Comparison of ENCODE assay signal across 8 mouse cellular contexts in genomic region chr13:100317256-100317893, GRCm38 (mm10). TPM values are rescaled to one million over a fixed set of nuclear protein-coding genes. Genes with fewer than 3 reads are reported as not detected.
DNase-seq lines count a peak whose midpoint lies in the region; ATAC-seq lines count a peak whose summit lies in the region.
"Not testable (repeated sequence)": the region's sequence is repeated elsewhere in the genome, so short reads cannot be mapped to it uniquely, and the experiment has no call there.
"Had no signal": no experiment of that assay in that cellular context is flagged by ENCODE, and none has a peak within 500 bp of the region (broad histone marks: within the 10 kb centered on the region; RNA-seq: fewer than 3 reads in every experiment).

Gene Naip6, minus strand, starts transcription at chr13:100317674.

- H3K9ac ChIP-seq in intestine, embryonic 16.5 days (ENCODE audit: low read depth, low read length); liver, embryonic 12.5 days: not testable (repeated sequence)

- ATAC-seq in CD4-positive, CD25-positive, alpha-beta regulatory T cell, adult 4 months = peak; percentile 75
- peak; percentile 98 for ATAC-seq in common myeloid progenitor, adult 5-6 weeks (replicated peaks; ENCODE audit: low read depth, poor library complexity, severe bottlenecking)
- peak; percentile 99 for ATAC-seq in intestine, embryonic 16.5 days
- peak; percentile 52; the same call in 1 of the 2 replicates for ATAC-seq in liver, embryonic 12.5 days
- ATAC-seq in neutrophil, adult 5-6 weeks (ENCODE audit: extremely low read depth, insufficient number of reproducible peaks, low FRiP score, poor library complexity, severe bottlenecking) = peak; percentile 41; the same call in 1 of the 2 replicates

- peak within 1 kb of the TSS; percentile 45; the same call in 1 of the 2 replicates for H3K27ac ChIP-seq in intestine, embryonic 16.5 days (ENCODE audit: low read length)
- not testable (repeated sequence) for H3K27ac ChIP-seq in liver, embryonic 12.5 days

- peak within 1 kb of the TSS; percentile 30 for H3K4me2 ChIP-seq in intestine, embryonic 16.5 days (ENCODE audit: low read depth, low read length)
- H3K4me2 ChIP-seq in liver, embryonic 12.5 days = not testable (repeated sequence)

- H3K9me3 ChIP-seq in intestine, embryonic 16.5 days (ENCODE audit: control insufficient read depth, low read length); liver, embryonic 12.5 days (replicated peaks): not testable (repeated sequence)

- peak; percentile 21 for DNase-seq in lung, postnatal 36 days
- not testable (repeated sequence) for DNase-seq in urinary bladder, adult 2 months (ENCODE audit: low spot score)

- H3K27me3 ChIP-seq in intestine, embryonic 16.5 days (replicated peaks; ENCODE audit: control insufficient read depth, insufficient read depth, low read length); liver, embryonic 12.5 days (replicated peaks): not testable (repeated sequence)

- peak within 1 kb of the TSS; percentile 36 for H3K4me3 ChIP-seq in intestine, embryonic 16.5 days (ENCODE audit: low read length)
- not testable (repeated sequence) for H3K4me3 ChIP-seq in liver, embryonic 12.5 days

- H3K36me3 ChIP-seq in intestine, embryonic 16.5 days (ENCODE audit: control insufficient read depth, insufficient read depth, low read length); liver, embryonic 12.5 days: not testable (repeated sequence)

- not testable (repeated sequence) for H3K4me1 ChIP-seq in intestine, embryonic 16.5 days (ENCODE audit: control insufficient read depth, insufficient read depth, low read length); liver, embryonic 12.5 days

- WGBS in intestine, embryonic 16.5 days = 56% methylated on average over 5 of the region's 6 CpGs
- 40% methylated on average over 6 of the region's 6 CpGs for WGBS in liver, embryonic 12.5 days (ENCODE audit: insufficient replicate concordance)

RNA-seq across cellular contexts. Expression of gene Naip6, which starts in this region (rescaled TPM):
- 1 to 10 TPM; 3.4 to 5.3 TPM for polyA plus RNA-seq in CD4-positive, CD25-positive, alpha-beta regulatory T cell, adult 4 months (2017; shearing (Covaris generic))
- 3.0 and 6.2 TPM in 2 replicates for total RNA-seq in common myeloid progenitor, adult 5-6 weeks (2017)
- polyA plus RNA-seq in intestine, embryonic 16.5 days (2015; fragmentation: Nextera tagmentation; extraction: Ambion mirVana) = 11.7 and 15.3 TPM in 2 replicates
- 0.30 and 0.37 TPM in 2 replicates for polyA plus RNA-seq in liver, embryonic 12.5 days (2016; fragmentation: Nextera tagmentation; extraction: Ambion mirVana)
- total RNA-seq in neutrophil, adult 5-6 weeks (2017) = 7.9 and 8.0 TPM in 2 replicates
- polyA plus RNA-seq in urinary bladder, adult 2 months (2012; rRNA removed) = 11.8 and 13.8 TPM in 2 replicates
- polyA plus RNA-seq: forebrain, embryonic 14.5 days had no signal

Comparison
In these comparisons a context has a peak if more than half of its experiments do, and no peak if none do; other contexts are left out.
1. Peak in ATAC-seq in liver, embryonic 12.5 days; RNA of the gene not detected or under 1 TPM.
2. ATAC-seq: peak in every context shown above with its lines; median percentile 99 in intestine, embryonic 16.5 days; 98 in common myeloid progenitor, adult 5-6 weeks; 75 in CD4-positive, CD25-positive, alpha-beta regulatory T cell, adult 4 months; 52 in liver, embryonic 12.5 days; 41 in neutrophil, adult 5-6 weeks.